Mouse (Mus musculus) neural tube, embryonic 11.5 days (tissue): ENCODE measurements around the gene Crtc1. TPM values are rescaled to one million over a fixed set of nuclear protein-coding genes. Genes with fewer than 3 reads are reported as not detected.

Experiments used
- ATAC-seq: fragments of 200-750 bp; cut with Nextera tagmentation; 2 replicates; pipeline ENCODE4 v1.8.0; 2017; ENCODE audit warnings: moderate number of reproducible peaks, mild to moderate bottlenecking, moderate TSS enrichment, moderate library complexity; ENCODE audit not compliant: insufficient read depth, low FRiP score, low TSS enrichment
- DNase-seq: peaks from one replicate; pipeline ENCODE4 v3.0.0-alpha.2; 2015; ENCODE audit warnings: low spot score
- H3K27ac ChIP-seq: fragments of 300-500 bp; sonication (generic); 2 replicates; pipeline ENCODE4 v1.5.1; 2014; ENCODE audit warnings: low read depth, mild to moderate bottlenecking, low read length
- H3K27me3 ChIP-seq: fragments of 300-500 bp; sonication (generic); 2 replicates; pipeline ENCODE4 v1.6.1; 2014; ENCODE audit warnings: mild to moderate bottlenecking, low read length, mixed read lengths; ENCODE audit not compliant: control insufficient read depth, insufficient read depth
- H3K36me3 ChIP-seq: fragments of 300-500 bp; sonication (generic); 2 replicates; pipeline ENCODE4 v1.6.1; 2014; ENCODE audit warnings: mild to moderate bottlenecking, low read length, moderate library complexity, mixed read lengths; ENCODE audit not compliant: control insufficient read depth, insufficient read depth
- H3K4me1 ChIP-seq: fragments of 300-500 bp; sonication (generic); 2 replicates; pipeline ENCODE4 v1.6.1; 2014; ENCODE audit warnings: low read length, mixed read lengths; ENCODE audit not compliant: control insufficient read depth, insufficient read depth
- H3K4me2 ChIP-seq: fragments of 300-500 bp; sonication (generic); 2 replicates; pipeline ENCODE4 v1.6.1; 2014; ENCODE audit warnings: low read depth, mild to moderate bottlenecking, moderate library complexity
- H3K4me3 ChIP-seq: fragments of 300-500 bp; sonication (generic); 2 replicates; pipeline ENCODE4 v1.5.1; 2014; ENCODE audit warnings: low read depth, low read length
- H3K9ac ChIP-seq: fragments of 300-500 bp; sonication (generic); 2 replicates; pipeline ENCODE4 v1.6.1; 2014; ENCODE audit warnings: mild to moderate bottlenecking, low read length
- H3K9me3 ChIP-seq: fragments of 300-500 bp; sonication (generic); 2 replicates; pipeline ENCODE4 v1.6.1; 2016; ENCODE audit warnings: low read length; ENCODE audit not compliant: control insufficient read depth
- WGBS: fragments of 180-500 bp; shearing (Covaris S2); extraction: QIAGEN DNeasy Blood & Tissue Kit; methylation state at CpG from one replicate; pipeline ENCODE4 v1.1.7; 2014; 5-methylcytosine and 5-hydroxymethylcytosine counted together
- polyA plus RNA-seq: library from polyadenylated mRNA; unstranded; fragments of >200 nt; fragmentation: Nextera tagmentation; extraction: Ambion mirVana; gene quantifications from 2 replicates; pipeline ENCODE4 v1.2.1, GENCODE M21; 2014

Gene Crtc1
- polyA plus RNA-seq, 1 experiment from 2014 or later = 16.1 TPM

DNA sequence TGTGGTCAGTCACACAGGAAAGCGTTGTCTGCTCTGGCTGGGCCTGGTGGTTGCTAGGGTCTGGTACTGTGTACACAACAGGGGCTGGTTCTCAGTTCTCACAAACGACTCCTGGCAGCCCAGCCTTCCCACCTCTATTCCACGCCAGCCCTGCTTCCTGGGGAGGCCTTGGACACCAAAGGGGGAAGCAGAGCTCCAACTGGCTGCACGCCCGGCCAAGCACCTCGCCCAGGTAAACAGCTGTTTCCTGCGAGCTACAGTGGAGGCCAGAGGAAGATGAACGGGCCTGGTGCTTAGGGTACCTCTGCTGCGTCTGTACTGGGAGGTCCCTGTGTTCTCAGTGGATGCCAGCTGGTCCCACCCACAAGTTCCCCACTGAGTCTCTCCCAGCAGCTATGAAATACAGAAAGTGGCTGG lies 29.9 kb downstream of the Crtc1 start:
- Histone ChIP-seq H3K4me2 (no peak overlapping the region), H3K4me3 (no peak overlapping the region), H3K9me3 (no peaks in the 10 kb centered on the region), H3K36me3 (peaks cover under 1% of the 10 kb centered on the region), H3K27me3 (no peaks in the 10 kb centered on the region), H3K9ac (no peak overlapping the region), H3K27ac (0 out of 2 replicates have a peak overlapping the region, but pooled peaks have one; percentile 20), H3K4me1 (peaks cover 7% of the 10 kb centered on the region; the same call in 1 of the 2 replicates)
- no peak for DNase-seq
- no peak for ATAC-seq
- WGBS = 62% methylated on average over 9 of the region's 9 CpGs

DNA sequence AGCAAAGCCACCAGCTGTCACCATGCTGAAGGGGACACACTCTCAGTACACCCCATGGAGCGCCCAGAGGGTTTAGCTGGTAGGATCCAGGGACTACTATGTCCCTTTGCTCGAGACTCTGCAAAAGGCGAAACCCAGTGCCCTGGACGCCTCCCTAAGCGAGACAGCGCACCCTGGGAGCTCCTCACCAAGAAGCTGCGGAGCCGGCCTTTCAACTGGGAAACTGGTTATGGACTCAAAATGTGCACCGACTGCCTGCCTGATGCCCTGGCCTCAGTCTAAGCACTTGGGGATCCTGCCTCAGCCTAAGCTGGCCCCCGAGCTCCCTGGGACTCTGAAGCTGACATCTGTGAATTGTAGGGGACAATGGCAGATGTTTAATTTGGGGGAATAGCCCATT lies 30.4 kb downstream of the Crtc1 start:
- ATAC-seq = no peak
- no peak overlapping the region for H3K4me3 ChIP-seq
- H3K9ac ChIP-seq = no peak overlapping the region

DNA sequence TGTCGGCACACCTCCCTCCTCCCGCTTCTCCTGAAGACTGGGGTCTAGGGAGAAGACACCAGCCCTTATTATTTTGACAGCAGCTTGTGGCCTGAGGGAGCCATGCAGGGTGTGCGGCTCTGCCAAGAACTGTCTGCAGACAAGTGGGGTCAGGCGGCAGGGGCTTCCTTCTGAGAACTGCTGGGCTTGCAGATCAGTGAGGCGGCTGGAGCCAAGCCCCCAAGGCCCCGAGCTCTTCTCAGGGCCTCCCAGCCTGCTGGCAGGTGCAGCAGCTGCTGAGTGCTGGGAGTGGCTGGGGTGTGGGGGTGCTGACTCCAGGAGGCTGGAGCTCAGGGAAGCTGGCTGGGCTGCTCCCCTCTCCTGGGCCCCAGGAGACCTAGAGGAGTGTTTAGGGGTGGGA lies 31.1 kb downstream of the Crtc1 start:
- Histone ChIP-seq H3K4me2 (no peak overlapping the region), H3K9me3 (no peaks in the 10 kb centered on the region), H3K27ac (no peak overlapping the region), H3K4me1 (peaks cover 7% of the 10 kb centered on the region; the same call in 1 of the 2 replicates), H3K27me3 (no peaks in the 10 kb centered on the region), H3K9ac (no peak overlapping the region), H3K36me3 (peaks cover 5% of the 10 kb centered on the region), H3K4me3 (no peak overlapping the region)
- ATAC-seq = no peak
- DNase-seq = peak; percentile 34
- WGBS = 58% methylated on average over 6 of the region's 6 CpGs

More for the DNA sequence above, 30.4 kb downstream of the Crtc1 start:
- Histone ChIP-seq H3K4me2 (no peak overlapping the region), H3K27ac (0 out of 2 replicates have a peak overlapping the region, but pooled peaks have one; percentile 20), H3K27me3 (no peaks in the 10 kb centered on the region), H3K36me3 (peaks cover 5% of the 10 kb centered on the region), H3K4me1 (peaks cover 7% of the 10 kb centered on the region; the same call in 1 of the 2 replicates), H3K9me3 (no peaks in the 10 kb centered on the region)
- DNase-seq = no peak
- WGBS = 84% methylated on average over 10 of the region's 10 CpGs

DNA sequence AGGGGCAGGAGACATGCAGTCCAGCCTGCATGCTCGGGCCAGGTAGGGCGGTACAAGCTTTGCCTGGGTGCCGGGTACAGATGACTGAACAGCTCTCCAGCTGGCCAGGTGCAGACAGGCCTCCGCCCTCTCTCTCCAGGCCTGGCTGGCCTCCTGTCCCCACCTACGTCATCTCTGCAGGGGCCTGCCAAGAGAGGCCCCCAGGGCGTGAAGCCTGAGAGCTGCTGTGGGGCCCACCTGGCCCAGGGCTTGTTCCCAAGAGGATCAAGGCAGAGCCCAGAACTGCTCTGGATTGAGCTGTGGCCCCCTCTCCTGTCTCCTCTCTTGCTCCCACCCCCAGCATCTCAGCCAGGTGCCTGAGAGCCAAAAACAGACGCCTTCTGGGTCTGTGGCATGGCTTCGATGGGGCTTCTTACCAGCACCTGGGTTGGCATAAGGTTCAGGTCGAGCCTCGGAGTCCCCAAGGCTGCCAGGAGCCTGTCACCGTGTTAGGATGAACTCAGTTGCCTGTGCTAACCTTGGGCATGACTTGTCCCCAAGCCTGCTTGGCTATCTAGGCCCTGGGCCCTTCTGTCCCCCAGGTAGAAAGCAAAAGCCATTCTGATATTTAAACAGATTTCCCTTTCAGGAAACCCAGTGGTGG lies 32.8 kb downstream of the Crtc1 start:
- no peak for DNase-seq
- WGBS = 76% methylated on average over 11 of the region's 11 CpGs
- Histone ChIP-seq H3K27ac (no peak overlapping the region), H3K4me1 (peaks cover 7% of the 10 kb centered on the region; the same call in 1 of the 2 replicates), H3K27me3 (no peaks in the 10 kb centered on the region), H3K9me3 (no peaks in the 10 kb centered on the region), H3K4me2 (no peak overlapping the region), H3K9ac (no peak overlapping the region), H3K4me3 (no peak overlapping the region), H3K36me3 (peaks cover 5% of the 10 kb centered on the region)
- ATAC-seq = no peak

DNA sequence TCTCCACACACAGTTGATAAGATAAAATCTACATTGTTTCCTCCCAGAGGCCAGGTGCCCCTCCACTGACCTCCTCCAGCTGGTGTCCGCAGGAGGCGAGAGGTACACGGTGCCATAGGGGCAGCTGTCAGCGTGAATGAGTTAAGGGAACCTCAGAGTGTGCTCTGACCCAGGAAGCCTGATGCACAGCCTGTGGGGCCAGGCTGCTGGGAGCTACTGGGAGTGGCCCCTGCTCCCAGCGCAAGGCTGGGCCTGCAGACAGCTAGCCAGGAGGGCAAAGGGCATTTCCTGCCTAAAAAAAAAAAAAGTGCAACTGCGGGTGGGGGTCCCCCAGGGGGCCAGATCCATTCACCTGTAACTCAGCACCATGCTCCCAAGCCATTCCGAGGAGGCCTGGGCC lies 34.2 kb downstream of the Crtc1 start:
- Histone ChIP-seq H3K27ac (no peak overlapping the region), H3K4me3 (no peak overlapping the region), H3K27me3 (no peaks in the 10 kb centered on the region), H3K4me1 (peaks cover 7% of the 10 kb centered on the region; the same call in 1 of the 2 replicates), H3K4me2 (no peak overlapping the region), H3K36me3 (peaks cover 5% of the 10 kb centered on the region), H3K9ac (no peak overlapping the region), H3K9me3 (no peaks in the 10 kb centered on the region)
- DNase-seq = no peak
- 60% methylated on average over 7 of the region's 7 CpGs for WGBS
- ATAC-seq = no peak

DNA sequence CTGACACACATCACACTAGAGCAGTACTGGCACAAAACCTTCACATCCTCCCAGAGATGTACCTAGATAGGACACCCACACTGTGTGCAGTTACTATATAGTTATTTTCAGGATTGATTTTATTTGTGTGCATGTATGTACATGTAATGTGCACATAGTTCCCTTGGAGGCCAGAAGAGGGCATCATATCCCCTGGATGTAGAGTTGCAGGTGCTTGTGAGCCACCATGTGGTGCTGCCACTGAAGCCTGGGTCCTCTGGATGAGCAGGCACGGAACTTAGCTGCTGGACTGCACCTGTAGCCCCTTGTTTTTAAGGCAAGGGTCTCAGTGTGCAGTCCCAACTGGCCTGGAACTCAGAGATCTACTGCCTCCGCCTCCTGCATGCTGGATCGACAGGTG lies 35.2 kb downstream of the Crtc1 start:
- Histone ChIP-seq H3K27ac (no peak overlapping the region), H3K36me3 (peaks cover 5% of the 10 kb centered on the region), H3K9ac (no peak overlapping the region), H3K4me1 (peaks cover 7% of the 10 kb centered on the region; the same call in 1 of the 2 replicates), H3K27me3 (no peaks in the 10 kb centered on the region), H3K4me3 (no peak overlapping the region), H3K9me3 (no peaks in the 10 kb centered on the region), H3K4me2 (no peak overlapping the region)
- WGBS = 92% methylated on average over 3 of the region's 3 CpGs
- ATAC-seq = no peak
- no peak for DNase-seq

DNA sequence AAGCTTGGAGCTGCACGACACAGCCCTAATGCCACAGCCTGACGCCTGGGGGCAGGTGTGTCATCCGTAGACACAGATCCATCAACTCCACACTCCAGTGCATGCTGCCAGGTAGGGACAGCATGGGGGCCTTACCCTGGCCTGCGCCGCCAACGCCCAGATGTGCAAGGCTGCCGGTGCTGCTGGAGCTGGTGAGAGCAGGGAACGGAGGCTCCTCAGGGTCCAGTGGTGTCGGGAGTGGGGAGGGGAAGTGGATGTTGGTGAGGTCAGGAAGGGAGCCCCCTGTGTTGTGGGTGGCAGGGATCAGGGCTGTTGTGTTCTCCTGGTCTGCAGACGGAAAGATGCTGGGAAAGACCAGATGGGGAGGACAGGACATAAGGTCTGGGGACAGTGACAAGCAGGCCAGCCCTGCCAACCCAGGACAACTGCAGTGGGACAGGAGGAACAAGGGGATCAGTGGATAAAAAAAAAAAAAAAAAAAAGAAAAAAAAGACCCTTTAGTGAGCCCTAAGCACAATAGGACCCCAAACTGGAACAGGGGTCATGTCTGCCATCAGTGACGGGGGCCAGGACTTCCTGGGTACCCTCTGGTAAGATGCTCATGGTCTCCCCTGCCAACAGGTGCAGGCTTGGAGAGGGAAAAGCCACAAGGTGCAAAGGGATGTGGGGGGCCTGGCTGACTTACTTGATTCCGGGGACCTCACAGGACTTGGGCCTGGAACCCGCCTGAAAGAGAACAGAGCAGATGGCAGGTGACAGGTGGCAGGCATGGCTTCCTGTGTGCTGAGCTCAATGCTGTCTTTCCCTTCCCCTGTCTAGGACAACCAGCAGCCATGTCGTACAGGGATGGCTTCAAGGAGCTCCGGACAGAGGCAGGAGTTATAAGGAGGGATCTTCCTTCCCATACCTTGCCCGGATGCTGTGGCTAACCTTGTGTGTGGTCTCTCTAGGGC lies 41.5 kb downstream of the Crtc1 start:
- Histone ChIP-seq H3K4me1 (no peaks in the 10 kb centered on the region), H3K27ac (no peak overlapping the region), H3K9ac (no peak overlapping the region), H3K27me3 (no peaks in the 10 kb centered on the region), H3K4me3 (no peak overlapping the region), H3K4me2 (no peak overlapping the region), H3K36me3 (no peaks in the 10 kb centered on the region), H3K9me3 (no peaks in the 10 kb centered on the region)
- no peak for ATAC-seq
- 88% methylated on average over 16 of the region's 16 CpGs for WGBS
- DNase-seq = no peak

DNA sequence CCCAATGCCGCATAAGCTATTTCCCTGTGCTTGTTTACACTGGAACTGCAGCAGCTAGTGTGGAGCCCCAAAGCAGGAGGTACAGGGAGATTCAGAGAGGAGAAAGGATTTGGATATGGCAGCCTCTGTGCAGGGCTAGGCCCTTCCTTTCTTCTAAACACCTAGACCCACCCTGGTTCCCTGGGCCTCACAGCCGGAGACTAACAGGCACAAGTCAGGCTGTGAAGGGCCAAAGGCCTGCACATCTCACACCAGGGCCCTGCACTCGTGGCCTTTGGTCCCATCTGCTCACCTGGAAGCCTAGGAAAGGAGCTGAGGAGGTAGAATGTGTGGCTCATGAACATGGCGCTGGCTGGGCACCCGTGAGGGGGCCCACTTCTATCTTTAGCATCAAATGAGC lies 43.2 kb downstream of the Crtc1 start:
- H3K27ac ChIP-seq = no peak overlapping the region
- 86% methylated on average over 5 of the region's 5 CpGs for WGBS
- H3K4me1 ChIP-seq = no peaks in the 10 kb centered on the region
- no peak overlapping the region for H3K9ac ChIP-seq
- H3K36me3 ChIP-seq = 0 out of 2 replicates have a peak, but pooled peaks cover 2% of the 10 kb centered on the region
- DNase-seq (no peak), ATAC-seq (no peak)
- no peak overlapping the region for H3K4me3 ChIP-seq
- no peaks in the 10 kb centered on the region for H3K27me3 ChIP-seq
- no peaks in the 10 kb centered on the region for H3K9me3 ChIP-seq
- H3K4me2 ChIP-seq = no peak overlapping the region
